Mouse (Mus musculus): Measurements from ENCODE around the gene Abhd11. TPM values are rescaled to one million over a fixed set of nuclear protein-coding genes. Genes with fewer than 3 reads are reported as not detected.
A peak's percentile ranks its signal among the peaks of the same experiment; 100 is the strongest.

Abhd11 gene
- total and polyA plus RNA-seq, 2 experiments from 2014 or later, result 56.8 to 85.3 TPM

DNA sequence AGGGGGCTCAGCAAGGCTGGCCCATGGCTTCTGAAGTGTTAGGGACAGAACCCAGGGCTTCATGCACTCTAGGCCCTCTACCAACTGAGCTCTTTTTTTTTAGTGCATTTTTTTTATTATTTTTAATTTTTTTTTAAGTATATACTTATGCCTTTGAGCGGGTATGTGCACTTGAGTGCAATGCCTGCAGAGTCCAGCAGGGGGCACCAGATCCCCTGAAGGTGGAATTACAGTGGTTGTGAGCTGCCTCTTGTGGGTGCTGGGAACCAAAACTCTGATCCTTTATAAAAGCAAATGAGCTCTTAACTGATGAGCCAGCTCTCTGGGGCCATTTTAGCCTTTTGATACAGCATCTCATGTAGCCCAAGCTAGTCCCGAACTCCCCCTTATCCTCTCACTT is 25.6 kb downstream of the Abhd11 start:
- 95% methylated on average over 2 of the region's 2 CpGs for WGBS
- ATAC-seq (ENCODE audit: low FRiP score), result no peak

DNA sequence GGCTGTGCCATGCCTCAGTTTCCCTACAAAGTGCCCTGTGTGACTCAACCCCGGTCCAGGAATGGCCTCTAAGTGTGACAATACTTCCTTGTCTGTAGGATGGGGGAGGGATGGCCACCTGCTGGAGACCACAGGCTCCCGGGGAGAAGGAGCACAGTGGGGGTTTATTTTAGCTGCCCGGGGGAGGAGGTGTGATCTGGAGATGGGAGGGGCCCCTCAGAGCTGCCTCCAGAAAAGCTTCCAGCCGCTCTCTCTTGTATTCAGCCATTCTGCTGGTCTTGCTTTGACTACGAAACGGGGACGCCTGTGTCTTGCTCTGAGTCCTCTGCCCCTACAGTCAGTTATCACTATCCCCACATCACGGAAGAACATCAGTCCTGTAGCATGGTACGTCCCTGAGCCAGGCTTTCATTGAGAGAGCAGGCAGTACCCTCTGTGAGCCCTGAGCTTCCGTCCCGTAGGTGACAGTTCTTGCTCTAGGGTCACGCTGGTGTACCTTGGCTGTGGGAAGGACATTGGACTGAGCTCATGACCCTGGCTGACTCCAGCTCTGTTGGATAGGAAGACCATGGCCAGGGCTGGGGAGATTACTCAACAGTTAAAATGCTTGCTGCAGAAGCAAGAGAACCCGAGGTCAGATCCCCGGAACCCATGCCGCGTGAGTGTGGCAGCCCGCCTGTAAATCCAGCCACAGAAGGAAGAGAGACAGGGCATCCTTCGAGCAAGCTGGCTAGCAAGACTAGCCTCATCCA is 26.8 kb downstream of the Abhd11 start:
- 63% methylated on average over 18 of the region's 18 CpGs for WGBS
- no peaks in the 10 kb centered on the region for H3K27me3 ChIP-seq (ENCODE audit: insufficient read depth, low read length)
- no peak overlapping the region for H3K4me3 ChIP-seq (ENCODE audit: low read depth, low read length)
- H3K36me3 ChIP-seq (ENCODE audit: insufficient read depth, low read length), result peaks cover 18% of the 10 kb centered on the region
- H3K9me3 ChIP-seq (ENCODE audit: low read length), result no peaks in the 10 kb centered on the region
- H3K4me2 ChIP-seq (ENCODE audit: low read depth, low read length, poor library complexity, severe bottlenecking), result no peak overlapping the region
- H3K27ac ChIP-seq (ENCODE audit: low read depth, low read length), result no peak overlapping the region
- H3K4me1 ChIP-seq (ENCODE audit: insufficient read depth, low read length), result no peaks in the 10 kb centered on the region
- no peak for DNase-seq (ENCODE audit: low spot score)
- TF ChIP-seq CTCF (IDR thresholded peaks at IDR 0.05), result no peak
- no peak for ATAC-seq (ENCODE audit: low FRiP score)
- no peak overlapping the region for H3K9ac ChIP-seq (replicated peaks; ENCODE audit: low read length, poor library complexity, severe bottlenecking)

More for the DNA sequence above, 25.6 kb downstream of the Abhd11 start:
- Histone ChIP-seq H3K4me3 (ENCODE audit: low read depth, low read length) (no peak overlapping the region), H3K9me3 (ENCODE audit: low read length) (no peaks in the 10 kb centered on the region), H3K27ac (ENCODE audit: low read depth, low read length) (no peak overlapping the region), H3K4me2 (ENCODE audit: low read depth, low read length, poor library complexity, severe bottlenecking) (no peak overlapping the region), H3K36me3 (ENCODE audit: insufficient read depth, low read length) (peaks cover 13% of the 10 kb centered on the region), H3K27me3 (ENCODE audit: insufficient read depth, low read length) (no peaks in the 10 kb centered on the region), H3K9ac (replicated peaks; ENCODE audit: low read length, poor library complexity, severe bottlenecking) (no peak overlapping the region), H3K4me1 (ENCODE audit: insufficient read depth, low read length) (no peaks in the 10 kb centered on the region)
- DNase-seq (ENCODE audit: low spot score), result no peak
- peak; percentile 37; the same call in 1 of the 2 replicates for TF ChIP-seq CTCF (IDR thresholded peaks at IDR 0.05)

DNA sequence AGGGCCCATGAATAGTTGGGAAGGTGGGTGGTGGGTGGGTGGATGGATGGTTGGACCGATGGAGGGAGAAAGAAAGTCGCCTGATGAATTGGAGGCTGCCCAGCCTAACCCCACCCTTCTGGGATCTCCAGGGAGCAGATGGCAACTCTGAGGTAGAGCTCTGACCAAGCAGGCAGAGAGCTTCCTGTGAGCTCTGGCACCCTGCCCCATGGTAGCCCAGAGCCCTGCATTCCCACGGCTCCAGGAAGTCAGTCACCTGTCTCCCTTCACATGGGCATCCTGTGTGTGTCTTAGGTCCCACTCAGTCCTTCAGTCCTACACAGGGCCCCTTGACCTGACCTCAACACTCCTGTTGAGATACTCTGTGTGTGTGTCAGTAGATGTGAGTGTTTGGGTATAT is 29.0 kb downstream of the Abhd11 start:
- TF ChIP-seq CTCF (IDR thresholded peaks at IDR 0.05), result no peak
- WGBS, result 92% methylated on average over 3 of the region's 3 CpGs
- Histone ChIP-seq H3K4me1 (ENCODE audit: insufficient read depth, low read length) (no peaks in the 10 kb centered on the region), H3K4me3 (ENCODE audit: low read depth, low read length) (no peak overlapping the region), H3K27me3 (ENCODE audit: insufficient read depth, low read length) (no peaks in the 10 kb centered on the region), H3K9ac (replicated peaks; ENCODE audit: low read length, poor library complexity, severe bottlenecking) (no peak overlapping the region), H3K27ac (ENCODE audit: low read depth, low read length) (no peak overlapping the region), H3K4me2 (ENCODE audit: low read depth, low read length, poor library complexity, severe bottlenecking) (no peak overlapping the region), H3K36me3 (ENCODE audit: insufficient read depth, low read length) (peaks cover 18% of the 10 kb centered on the region), H3K9me3 (ENCODE audit: low read length) (no peaks in the 10 kb centered on the region)
- ATAC-seq (ENCODE audit: low FRiP score) (no peak), DNase-seq (ENCODE audit: low spot score) (no peak)

DNA sequence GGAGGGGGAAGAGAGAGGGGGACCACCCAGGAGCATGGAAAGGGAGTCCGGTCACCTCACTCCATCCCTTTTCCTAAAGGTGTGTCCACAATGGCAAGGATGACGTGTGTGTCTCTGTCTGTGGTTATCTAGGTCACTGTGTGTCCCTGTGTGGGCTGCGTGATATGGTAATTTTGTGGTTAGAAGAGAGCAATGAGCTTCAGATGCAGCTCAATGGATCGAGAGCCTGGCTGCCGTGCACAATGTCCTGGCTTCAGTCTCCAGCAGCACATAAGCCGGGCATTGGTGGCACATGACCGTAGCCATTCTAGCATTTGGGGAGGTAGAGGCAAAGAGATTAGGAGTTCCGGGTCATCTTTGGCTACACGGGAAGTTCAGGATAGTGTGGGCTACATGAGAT is 30.6 kb downstream of the Abhd11 start:
- Histone ChIP-seq H3K4me2 (ENCODE audit: low read depth, low read length, poor library complexity, severe bottlenecking) (no peak overlapping the region), H3K9ac (replicated peaks; ENCODE audit: low read length, poor library complexity, severe bottlenecking) (no peak overlapping the region), H3K4me3 (ENCODE audit: low read depth, low read length) (no peak overlapping the region), H3K36me3 (ENCODE audit: insufficient read depth, low read length) (peaks cover 18% of the 10 kb centered on the region), H3K9me3 (ENCODE audit: low read length) (no peaks in the 10 kb centered on the region), H3K4me1 (ENCODE audit: insufficient read depth, low read length) (no peaks in the 10 kb centered on the region), H3K27ac (ENCODE audit: low read depth, low read length) (no peak overlapping the region), H3K27me3 (ENCODE audit: insufficient read depth, low read length) (no peaks in the 10 kb centered on the region)
- 87% methylated on average over 9 of the region's 9 CpGs for WGBS
- ATAC-seq (ENCODE audit: low FRiP score) (no peak), DNase-seq (ENCODE audit: low spot score) (no peak)
- no peak for TF ChIP-seq CTCF (IDR thresholded peaks at IDR 0.05)

DNA sequence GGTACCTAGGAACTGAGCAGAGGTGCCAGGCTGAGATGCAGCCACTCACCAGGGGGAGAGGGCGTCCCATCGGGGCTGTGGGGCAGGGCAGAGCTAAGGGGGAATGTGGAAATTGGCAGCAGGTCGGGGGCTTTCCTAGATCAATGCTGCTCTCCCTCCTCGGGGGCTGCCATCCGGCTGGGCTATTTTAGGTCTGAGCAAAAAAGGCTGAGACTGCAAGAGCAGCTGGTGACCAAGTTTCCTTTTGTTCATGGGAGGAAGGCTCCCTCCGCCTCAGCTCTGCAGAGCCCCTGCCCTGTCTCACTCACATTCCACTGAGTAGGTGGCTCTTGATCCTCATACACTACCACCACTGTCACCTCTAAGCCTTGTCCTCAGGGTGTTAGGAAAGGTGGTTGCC is 31.1 kb downstream of the Abhd11 start:
- Histone ChIP-seq H3K4me3 (ENCODE audit: low read depth, low read length) (no peak overlapping the region), H3K4me2 (ENCODE audit: low read depth, low read length, poor library complexity, severe bottlenecking) (no peak overlapping the region), H3K4me1 (ENCODE audit: insufficient read depth, low read length) (no peaks in the 10 kb centered on the region), H3K36me3 (ENCODE audit: insufficient read depth, low read length) (peaks cover 24% of the 10 kb centered on the region), H3K9ac (replicated peaks; ENCODE audit: low read length, poor library complexity, severe bottlenecking) (no peak overlapping the region), H3K27ac (ENCODE audit: low read depth, low read length) (no peak overlapping the region), H3K9me3 (ENCODE audit: low read length) (no peaks in the 10 kb centered on the region), H3K27me3 (ENCODE audit: insufficient read depth, low read length) (no peaks in the 10 kb centered on the region)
- TF ChIP-seq CTCF (IDR thresholded peaks at IDR 0.05), result no peak
- ATAC-seq (ENCODE audit: low FRiP score), result no peak
- WGBS, result 34% methylated on average over 6 of the region's 6 CpGs
- no peak for DNase-seq (ENCODE audit: low spot score)

DNA sequence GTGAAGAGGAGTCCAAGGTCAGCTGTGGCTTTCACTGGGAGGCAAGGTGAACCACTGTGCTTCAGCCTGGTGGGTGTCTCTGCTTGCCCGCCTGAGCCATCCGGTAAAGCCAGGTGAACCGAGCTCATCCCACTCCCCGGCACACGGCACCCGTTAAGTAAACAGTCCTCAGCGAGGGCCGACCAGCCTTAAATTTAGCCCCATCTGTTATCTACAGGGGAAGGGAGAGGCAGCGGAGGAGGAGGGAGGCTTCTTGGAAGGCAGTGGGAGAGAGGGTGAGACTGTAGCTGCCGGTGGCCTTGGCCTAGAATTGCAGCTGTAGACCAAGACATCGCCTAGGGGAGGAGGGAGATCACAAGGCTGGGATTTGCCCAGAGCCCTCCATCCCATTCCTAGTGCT is 31.8 kb downstream of the Abhd11 start:
- no peak overlapping the region for H3K4me3 ChIP-seq (ENCODE audit: low read depth, low read length)
- H3K36me3 ChIP-seq (ENCODE audit: insufficient read depth, low read length), result peaks cover 31% of the 10 kb centered on the region
- 86% methylated on average over 11 of the region's 11 CpGs for WGBS
- ATAC-seq (ENCODE audit: low FRiP score) (no peak), DNase-seq (ENCODE audit: low spot score) (no peak)
- no peak overlapping the region for H3K9ac ChIP-seq (replicated peaks; ENCODE audit: low read length, poor library complexity, severe bottlenecking)
- H3K27ac ChIP-seq (ENCODE audit: low read depth, low read length), result no peak overlapping the region
- H3K27me3 ChIP-seq (ENCODE audit: insufficient read depth, low read length), result no peaks in the 10 kb centered on the region
- no peaks in the 10 kb centered on the region for H3K4me1 ChIP-seq (ENCODE audit: insufficient read depth, low read length)
- TF ChIP-seq CTCF (IDR thresholded peaks at IDR 0.05), result no peak
- no peaks in the 10 kb centered on the region for H3K9me3 ChIP-seq (ENCODE audit: low read length)
- no peak overlapping the region for H3K4me2 ChIP-seq (ENCODE audit: low read depth, low read length, poor library complexity, severe bottlenecking)

All from midbrain, postnatal 0 days (tissue).